Comparison of ENCODE assay signal across 13 mouse cellular contexts in genomic region chr15:78878792-78879516, GRCm38 (mm10). TPM values are rescaled to one million over a fixed set of nuclear protein-coding genes. Genes with fewer than 3 reads are reported as not detected.
A peak's percentile ranks its signal among the peaks of the same experiment; 100 is the strongest.
DNase-seq lines count a peak whose midpoint lies in the region; ATAC-seq lines count a peak whose summit lies in the region.
"Not testable (repeated sequence)": the region's sequence is repeated elsewhere in the genome, so short reads cannot be mapped to it uniquely, and the experiment has no call there.
"Had no signal": no experiment of that assay in that cellular context is flagged by ENCODE, and none has a peak within 500 bp of the region (broad histone marks: within the 10 kb centered on the region; RNA-seq: fewer than 3 reads in every experiment).

No protein-coding gene starts in this region.

- peaks cover 38% of the 10 kb centered on the region for H3K36me3 ChIP-seq in hindbrain, embryonic 12.5 days
- H3K36me3 ChIP-seq in limb, embryonic 10.5 days = peaks cover 46% of the 10 kb centered on the region
- peaks cover 45% of the 10 kb centered on the region for H3K36me3 ChIP-seq in megakaryocyte, embryonic 14.5 days (replicated peaks; ENCODE audit: low read length)
- peaks cover 41% of the 10 kb centered on the region for H3K36me3 ChIP-seq in neural tube, embryonic 13.5 days

- not testable (repeated sequence) for H3K9me3 ChIP-seq in hindbrain, embryonic 12.5 days (replicated peaks); limb, embryonic 10.5 days (replicated peaks); megakaryocyte, embryonic 14.5 days; neural tube, embryonic 13.5 days

- H3K4me1 ChIP-seq in hindbrain, embryonic 12.5 days = peaks cover 29% of the 10 kb centered on the region
- H3K4me1 ChIP-seq in limb, embryonic 10.5 days = peaks cover 34% of the 10 kb centered on the region
- peaks cover 65% of the 10 kb centered on the region for H3K4me1 ChIP-seq in megakaryocyte, embryonic 14.5 days
- H3K4me1 ChIP-seq in neural tube, embryonic 13.5 days (replicated peaks) = peaks cover 35% of the 10 kb centered on the region

- H3K9ac ChIP-seq in hindbrain, embryonic 12.5 days = 0 out of 2 replicates have a peak overlapping the region, but pooled peaks have one; percentile 13
- peak overlapping the region; percentile 91; the same call in 1 of the 2 replicates for H3K9ac ChIP-seq in neural tube, embryonic 13.5 days

- not testable (repeated sequence) for H3K4me3 ChIP-seq in hindbrain, embryonic 12.5 days; neural tube, embryonic 13.5 days
- H3K4me3 ChIP-seq in limb, embryonic 10.5 days = peak overlapping the region; percentile 16; the same call in 1 of the 2 replicates
- H3K4me3 ChIP-seq in megakaryocyte, embryonic 14.5 days (replicated peaks) = peak overlapping the region; percentile 78

- H3K27ac ChIP-seq in hindbrain, embryonic 12.5 days; neural tube, embryonic 13.5 days (replicated peaks): not testable (repeated sequence)
- peak overlapping the region; percentile 64 for H3K27ac ChIP-seq in limb, embryonic 10.5 days

- 60% methylated on average over 7 of the region's 7 CpGs for WGBS in hindbrain, embryonic 12.5 days
- 51% methylated on average over 7 of the region's 7 CpGs for WGBS in limb, embryonic 10.5 days
- WGBS in neural tube, embryonic 13.5 days = 68% methylated on average over 6 of the region's 7 CpGs

- H3K4me2 ChIP-seq in hindbrain, embryonic 12.5 days (replicated peaks) = 0 out of 2 replicates have a peak overlapping the region, but pooled peaks have one; percentile 90
- H3K4me2 ChIP-seq in neural tube, embryonic 13.5 days = peak overlapping the region; percentile 92; the same call in 1 of the 2 replicates

- ATAC-seq in common myeloid progenitor, adult 5-6 weeks (replicated peaks; ENCODE audit: low read depth, poor library complexity, severe bottlenecking) = peak; percentile 26
- not testable (repeated sequence) for ATAC-seq in hindbrain, embryonic 12.5 days (ENCODE audit: low FRiP score); neural tube, embryonic 13.5 days (ENCODE audit: low read depth)

- not testable (repeated sequence) for H3K27me3 ChIP-seq in hindbrain, embryonic 12.5 days; limb, embryonic 10.5 days (ENCODE audit: low read depth, poor library complexity, severe bottlenecking); megakaryocyte, embryonic 14.5 days (replicated peaks); neural tube, embryonic 13.5 days

- DNase-seq in 416B (ENCODE audit: low read depth) = peak; percentile 84
- DNase-seq in gastrocnemius, postnatal 25 days = peak; percentile 52
- not testable (repeated sequence) for DNase-seq in limb, embryonic 10.5 days (ENCODE audit: low spot score)
- peak; percentile 71 for DNase-seq in lung, adult 18-20 months

RNA-seq across cellular contexts. Expression of gene Gga1, which starts 2.0 kb away (rescaled TPM):
- total RNA-seq in common myeloid progenitor, adult 5-6 weeks (2017) = 9.3 and 19.5 TPM in 2 replicates
- 10 to 100 TPM; 33.5 to 34.2 TPM for total RNA-seq in gastrocnemius, postnatal 25 days (2021)
- 54.3 and 58.7 TPM in 2 replicates for polyA plus RNA-seq in hindbrain, embryonic 12.5 days (2016; fragmentation: Nextera tagmentation; extraction: Ambion mirVana)
- polyA plus RNA-seq in limb, embryonic 10.5 days (2016; fragmentation: Nextera tagmentation; extraction: Ambion mirVana) = 49.9 and 56.5 TPM in 2 replicates
- 198 and 388 TPM in 2 replicates for polyA plus RNA-seq in megakaryocyte, embryonic 14.5 days (2012; ENCODE audit: insufficient read depth, low replicate concordance)
- 44.0 and 51.0 TPM in 2 replicates for polyA plus RNA-seq in neural tube, embryonic 13.5 days (2015; fragmentation: Nextera tagmentation; extraction: Ambion mirVana)

RNA-seq across cellular contexts. Expression of gene Gm49510, which starts 20.5 kb away (rescaled TPM):
- total RNA-seq in common myeloid progenitor, adult 5-6 weeks (2017) = 2.7 TPM in 1 of 2 replicates, not detected in the other
- under 1 TPM in 1 of 2 experiments, not detected in 1; 0.11 TPM for total RNA-seq in gastrocnemius, postnatal 25 days (2021)
- polyA plus RNA-seq in hindbrain, embryonic 12.5 days (2016; fragmentation: Nextera tagmentation; extraction: Ambion mirVana) = 0.22 and 0.61 TPM in 2 replicates
- polyA plus RNA-seq in limb, embryonic 10.5 days (2016; fragmentation: Nextera tagmentation; extraction: Ambion mirVana) = 0.13 and 0.51 TPM in 2 replicates
- 2.9 and 8.0 TPM in 2 replicates for polyA plus RNA-seq in megakaryocyte, embryonic 14.5 days (2012; ENCODE audit: insufficient read depth, low replicate concordance)
- 0.37 TPM in 1 of 2 replicates, not detected in the other for polyA plus RNA-seq in neural tube, embryonic 13.5 days (2015; fragmentation: Nextera tagmentation; extraction: Ambion mirVana)
- total RNA-seq: adrenal gland, adult 2 months; gastrocnemius, postnatal 14 days; megakaryocyte-erythroid progenitor cell, adult 5-6 weeks had no signal
- polyA plus RNA-seq: adrenal gland, adult 2 months; forebrain, embryonic 14.5 days had no signal

RNA-seq across cellular contexts. Expression of gene Sh3bp1, which starts 20.6 kb away (rescaled TPM):
- 17.4 and 33.3 TPM in 2 replicates for total RNA-seq in common myeloid progenitor, adult 5-6 weeks (2017)
- total RNA-seq in gastrocnemius, postnatal 25 days (2021) = 1 to 10 TPM; 2.6 to 3.1 TPM
- polyA plus RNA-seq in hindbrain, embryonic 12.5 days (2016; fragmentation: Nextera tagmentation; extraction: Ambion mirVana) = 15.5 and 17.4 TPM in 2 replicates
- 51.1 and 51.2 TPM in 2 replicates for polyA plus RNA-seq in limb, embryonic 10.5 days (2016; fragmentation: Nextera tagmentation; extraction: Ambion mirVana)
- polyA plus RNA-seq in megakaryocyte, embryonic 14.5 days (2012; ENCODE audit: insufficient read depth, low replicate concordance) = 1,441 and 3,817 TPM in 2 replicates
- polyA plus RNA-seq in neural tube, embryonic 13.5 days (2015; fragmentation: Nextera tagmentation; extraction: Ambion mirVana) = 6.2 and 6.8 TPM in 2 replicates

RNA-seq across cellular contexts. Expression of gene Lgals2, which starts 23.6 kb away (rescaled TPM):
- not detected in 2 replicates for total RNA-seq in common myeloid progenitor, adult 5-6 weeks (2017)
- not detected for total RNA-seq in gastrocnemius, postnatal 25 days (2021)
- not detected in 2 replicates for polyA plus RNA-seq in hindbrain, embryonic 12.5 days (2016; fragmentation: Nextera tagmentation; extraction: Ambion mirVana)
- not detected in 2 replicates for polyA plus RNA-seq in limb, embryonic 10.5 days (2016; fragmentation: Nextera tagmentation; extraction: Ambion mirVana)
- polyA plus RNA-seq in megakaryocyte, embryonic 14.5 days (2012; ENCODE audit: insufficient read depth, low replicate concordance) = not detected in 2 replicates
- polyA plus RNA-seq in neural tube, embryonic 13.5 days (2015; fragmentation: Nextera tagmentation; extraction: Ambion mirVana) = not detected in 2 replicates
- total RNA-seq: gastrocnemius, postnatal 14 days; megakaryocyte-erythroid progenitor cell, adult 5-6 weeks had no signal
- polyA plus RNA-seq: forebrain, embryonic 14.5 days; hindbrain, embryonic 11.5 days had no signal

RNA-seq across cellular contexts. Expression of gene Pdxp, which starts 34.8 kb away (rescaled TPM):
- total RNA-seq in common myeloid progenitor, adult 5-6 weeks (2017) = 4.1 and 9.2 TPM in 2 replicates
- total RNA-seq in gastrocnemius, postnatal 25 days (2021) = 1 to 10 TPM; 2.3 TPM
- polyA plus RNA-seq in hindbrain, embryonic 12.5 days (2016; fragmentation: Nextera tagmentation; extraction: Ambion mirVana) = 48.1 and 49.0 TPM in 2 replicates
- polyA plus RNA-seq in limb, embryonic 10.5 days (2016; fragmentation: Nextera tagmentation; extraction: Ambion mirVana) = 37.1 and 40.8 TPM in 2 replicates
- polyA plus RNA-seq in megakaryocyte, embryonic 14.5 days (2012; ENCODE audit: insufficient read depth, low replicate concordance) = 8.6 and 29.8 TPM in 2 replicates
- 46.3 and 53.6 TPM in 2 replicates for polyA plus RNA-seq in neural tube, embryonic 13.5 days (2015; fragmentation: Nextera tagmentation; extraction: Ambion mirVana)

Comparison
In these comparisons a context has a peak if more than half of its experiments do, and no peak if none do; other contexts are left out.
1. RNA of gene Sh3bp1, which starts 20.6 kb away (polyA plus RNA-seq): 1,441 to 3,817 TPM in megakaryocyte, embryonic 14.5 days; 51.1 to 51.2 TPM in limb, embryonic 10.5 days, 15.5 to 17.4 TPM in hindbrain, embryonic 12.5 days and 6.2 to 6.8 TPM in neural tube, embryonic 13.5 days; every median in the first group is over 10 times any median in the second.